Mouse (Mus musculus) MEL (cell line): ENCODE results near the gene Ap3d1. TPM values are rescaled to one million over a fixed set of nuclear protein-coding genes. Genes with fewer than 3 reads are reported as not detected.

Experiments used
- DNase-seq: peaks from one replicate; pipeline ENCODE4 v3.0.0; 2011; ENCODE audit warnings: low read depth, low spot score
- H3K27ac ChIP-seq: 2 replicates; pipeline ENCODE4 v1.5.1; 2012; ENCODE audit warnings: low read depth, mild to moderate bottlenecking, control low read depth, low read length, moderate library complexity; ENCODE audit not compliant: control insufficient read depth
- H3K27me3 ChIP-seq, 2 experiments: fragments of 150-350 bp in 1 of 2; sonication (generic) in 1 of 2; 2 replicates each; pipeline ENCODE4 v1.6.1; 2012; ENCODE audit warnings: low read length in 2 of 2, mild to moderate bottlenecking in 2 of 2, improper control_type of control experiment in 1 of 2, moderate library complexity in 1 of 2; ENCODE audit not compliant: insufficient read depth in 2 of 2, control insufficient read depth in 1 of 2
- H3K36me3 ChIP-seq, 2 experiments: 2 replicates each; pipeline ENCODE4 v1.6.1; 2012 to 2014; ENCODE audit warnings: low read length in 2 of 2, improper control_type of control experiment in 1 of 2, inconsistent platforms in 1 of 2, mild to moderate bottlenecking in 1 of 2; ENCODE audit not compliant: insufficient read depth in 2 of 2, control insufficient read depth in 1 of 2
- H3K4me1 ChIP-seq, 2 experiments: fragments of 150-350 bp in 1 of 2; sonication (generic) in 1 of 2; 2 replicates each; pipeline ENCODE4 v1.6.1; 2012; ENCODE audit warnings: low read length in 2 of 2, improper control_type of control experiment in 1 of 2, mild to moderate bottlenecking in 1 of 2; ENCODE audit not compliant: insufficient read depth in 2 of 2, control insufficient read depth in 1 of 2
- H3K4me3 ChIP-seq, 2 experiments: fragments of 150-350 bp in 1 of 2; sonication (generic) in 1 of 2; 2 replicates each; pipeline ENCODE4 v1.5.1; 2012; ENCODE audit warnings: low read depth in 2 of 2, low read length in 2 of 2, mild to moderate bottlenecking in 2 of 2, moderate library complexity in 2 of 2, control low read depth in 1 of 2, improper control_type of control experiment in 1 of 2; ENCODE audit not compliant: control insufficient read depth in 1 of 2, insufficient read depth in 1 of 2
- H3K79me2 ChIP-seq: 2 replicates; pipeline ENCODE4 v1.6.1; 2012; ENCODE audit warnings: mild to moderate bottlenecking, low read length, moderate library complexity; ENCODE audit not compliant: control insufficient read depth, poor library complexity, insufficient read depth
- H3K9ac ChIP-seq: 2 replicates; pipeline ENCODE4 v1.6.1; 2012; ENCODE audit warnings: low read depth, mild to moderate bottlenecking, control low read depth, low read length, moderate library complexity; ENCODE audit not compliant: control insufficient read depth, poor library complexity, severe bottlenecking
- H3K9me3 ChIP-seq: fragments of 150-350 bp; sonication (generic); replicated peaks from 2 replicates; pipeline ENCODE4 v1.6.1; 2012; ENCODE audit warnings: mild to moderate bottlenecking, low read length, improper control_type of control experiment, moderate library complexity; ENCODE audit not compliant: insufficient read depth
- BHLHE40 ChIP-seq: IDR thresholded peaks from 2 replicates; pipeline ENCODE4 v1.6.1; 2012; ENCODE audit warnings: low read depth, mild to moderate bottlenecking, inconsistent platforms, low read length, improper control_type of control experiment, borderline replicate concordance
- CHD1 ChIP-seq: IDR thresholded peaks from 2 replicates; pipeline ENCODE4 v1.6.1; 2012; ENCODE audit warnings: low read depth, mild to moderate bottlenecking, inconsistent platforms, low read length, improper control_type of control experiment
- CTCF ChIP-seq, 3 experiments: IDR thresholded peaks in 2 of 3; conservative IDR thresholded peaks in 1 of 3; 2 replicates each; pipeline ENCODE4 v1.5.1; 2011 to 2012; ENCODE audit warnings: low read length in 3 of 3, low read depth in 2 of 3, mild to moderate bottlenecking in 2 of 3, improper control_type of control experiment in 1 of 3, inconsistent platforms in 1 of 3, mixed read lengths in 1 of 3, moderate library complexity in 1 of 3; ENCODE audit not compliant: control insufficient read depth in 1 of 3, insufficient read depth in 1 of 3, poor library complexity in 1 of 3, severe bottlenecking in 1 of 3
- E2F4 ChIP-seq: IDR thresholded peaks from 2 replicates; pipeline ENCODE4 v1.6.1; 2011; ENCODE audit warnings: low read depth, low read length, improper control_type of control experiment, borderline replicate concordance
- ELF1 ChIP-seq: IDR thresholded peaks from 2 replicates; pipeline ENCODE4 v1.6.1; 2014; ENCODE audit warnings: low read depth, mild to moderate bottlenecking, inconsistent platforms, low read length, improper control_type of control experiment, moderate library complexity
- EP300 ChIP-seq, 2 experiments: IDR thresholded peaks; 2 replicates each; pipeline ENCODE4 v1.6.1; 2011; ENCODE audit warnings: improper control_type of control experiment in 2 of 2, low read length in 2 of 2, low read depth in 1 of 2, mild to moderate bottlenecking in 1 of 2
- ETS1 ChIP-seq: IDR thresholded peaks from 2 replicates; pipeline ENCODE4 v1.6.1; 2012; ENCODE audit warnings: low read depth, mild to moderate bottlenecking, inconsistent platforms, low read length, improper control_type of control experiment, moderate library complexity
- GABPA ChIP-seq: IDR thresholded peaks from 2 replicates; pipeline ENCODE4 v1.6.1; 2012; ENCODE audit warnings: low read depth, mild to moderate bottlenecking, inconsistent platforms, low read length, improper control_type of control experiment, moderate library complexity
- GATA1 ChIP-seq: IDR thresholded peaks from 2 replicates; pipeline ENCODE4 v1.6.1; 2011; ENCODE audit warnings: low read depth, low read length, improper control_type of control experiment
- JUND ChIP-seq: IDR thresholded peaks from 2 replicates; pipeline ENCODE4 v1.6.1; 2011; ENCODE audit warnings: low read depth, mild to moderate bottlenecking, improper control_type of control experiment, low read length
- KAT2A ChIP-seq: conservative IDR thresholded peaks from 2 replicates; pipeline ENCODE4 v1.6.1; 2012; ENCODE audit warnings: low read depth, low read length, improper control_type of control experiment, inconsistent platforms
- MAFK ChIP-seq: IDR thresholded peaks from 2 replicates; pipeline ENCODE4 v1.6.1; 2011; ENCODE audit warnings: low read depth, mild to moderate bottlenecking, low read length, improper control_type of control experiment, borderline replicate concordance
- MAX ChIP-seq: IDR thresholded peaks from 2 replicates; pipeline ENCODE4 v1.6.1; 2011; ENCODE audit warnings: low read length, improper control_type of control experiment
- MAZ ChIP-seq: IDR thresholded peaks from 2 replicates; pipeline ENCODE4 v1.6.1; 2012; ENCODE audit warnings: low read depth, mild to moderate bottlenecking, inconsistent platforms, low read length, improper control_type of control experiment
- MXI1 ChIP-seq: IDR thresholded peaks from 2 replicates; pipeline ENCODE4 v1.6.1; 2011; ENCODE audit warnings: mild to moderate bottlenecking, low read depth, low read length, improper control_type of control experiment
- MYB ChIP-seq: IDR thresholded peaks from 2 replicates; pipeline ENCODE4 v1.6.1; 2011; ENCODE audit warnings: mild to moderate bottlenecking, low read depth, low read length, improper control_type of control experiment
- MYC ChIP-seq: IDR thresholded peaks from 2 replicates; pipeline ENCODE4 v1.6.1; 2011; ENCODE audit warnings: low read depth, mild to moderate bottlenecking, low read length, improper control_type of control experiment, moderate library complexity
- NELFE ChIP-seq: IDR thresholded peaks from 2 replicates; pipeline ENCODE4 v1.6.1; 2011; ENCODE audit warnings: low read depth, low read length, improper control_type of control experiment
- NRF1 ChIP-seq: IDR thresholded peaks from 2 replicates; pipeline ENCODE4 v1.6.1; 2014; ENCODE audit warnings: low read depth, mild to moderate bottlenecking, inconsistent platforms, low read length, improper control_type of control experiment, moderate library complexity; ENCODE audit not compliant: poor library complexity, insufficient read depth, severe bottlenecking
- POLR2A ChIP-seq, 2 experiments: IDR thresholded peaks; 2 replicates each; pipeline ENCODE4 v1.6.1; 2011 to 2012; ENCODE audit warnings: low read length in 2 of 2, mild to moderate bottlenecking in 2 of 2, control low read depth in 1 of 2, improper control_type of control experiment in 1 of 2, low read depth in 1 of 2, moderate library complexity in 1 of 2; ENCODE audit not compliant: control insufficient read depth in 1 of 2, insufficient read depth in 1 of 2, poor library complexity in 1 of 2
- POLR2AphosphoS2 ChIP-seq: IDR thresholded peaks from 2 replicates; pipeline ENCODE4 v1.6.1; 2011; ENCODE audit warnings: low read length, improper control_type of control experiment
- POLR2AphosphoS5 ChIP-seq: IDR thresholded peaks from 2 replicates; pipeline ENCODE4 v1.6.1; 2012; ENCODE audit warnings: low read depth, borderline replicate concordance, mild to moderate bottlenecking, inconsistent platforms, low read length, moderate library complexity, mixed read lengths
- RAD21 ChIP-seq: IDR thresholded peaks from 2 replicates; pipeline ENCODE4 v1.6.1; 2011; ENCODE audit warnings: mild to moderate bottlenecking, low read depth, low read length, improper control_type of control experiment
- RCOR1 ChIP-seq: IDR thresholded peaks from 2 replicates; pipeline ENCODE4 v1.6.1; 2012; ENCODE audit warnings: low read depth, mild to moderate bottlenecking, inconsistent platforms, low read length, improper control_type of control experiment
- SIN3A ChIP-seq: IDR thresholded peaks from 2 replicates; pipeline ENCODE4 v1.6.1; 2012; ENCODE audit warnings: low read length, improper control_type of control experiment, inconsistent platforms
- SMC3 ChIP-seq: IDR thresholded peaks from 2 replicates; pipeline ENCODE4 v1.6.1; 2011; ENCODE audit warnings: low read depth, low read length, improper control_type of control experiment
- TAL1 ChIP-seq: IDR thresholded peaks from 2 replicates; pipeline ENCODE4 v1.6.1; 2012; ENCODE audit warnings: mild to moderate bottlenecking, inconsistent platforms, low read length, moderate library complexity, mixed read lengths
- TBP ChIP-seq: IDR thresholded peaks from 2 replicates; pipeline ENCODE4 v1.8.0; 2011; ENCODE audit warnings: low read depth, low read length, improper control_type of control experiment
- TCF12 ChIP-seq: IDR thresholded peaks from 2 replicates; pipeline ENCODE4 v1.6.1; 2014; ENCODE audit warnings: low read depth, mild to moderate bottlenecking, inconsistent platforms, low read length, improper control_type of control experiment, moderate library complexity
- USF1 ChIP-seq: IDR thresholded peaks from 2 replicates; pipeline ENCODE4 v1.6.1; 2014; ENCODE audit warnings: low read depth, mild to moderate bottlenecking, inconsistent platforms, low read length, improper control_type of control experiment, moderate library complexity
- USF2 ChIP-seq, 2 experiments: IDR thresholded peaks; 2 replicates each; pipeline ENCODE4 v1.6.1; 2011 to 2012; ENCODE audit warnings: improper control_type of control experiment in 2 of 2, low read length in 2 of 2, borderline replicate concordance in 1 of 2, inconsistent platforms in 1 of 2, low read depth in 1 of 2, mild to moderate bottlenecking in 1 of 2; ENCODE audit not compliant: insufficient read depth in 1 of 2
- ZC3H11A ChIP-seq: IDR thresholded peaks from 2 replicates; pipeline ENCODE4 v1.6.1; 2012; ENCODE audit warnings: low read depth, mild to moderate bottlenecking, inconsistent platforms, low read length, improper control_type of control experiment
- ZKSCAN1 ChIP-seq: IDR thresholded peaks from 2 replicates; pipeline ENCODE4 v1.6.1; 2012; ENCODE audit warnings: low read depth, mild to moderate bottlenecking, inconsistent platforms, low read length, improper control_type of control experiment, moderate library complexity
- ZMIZ1 ChIP-seq: IDR thresholded peaks from 2 replicates; pipeline ENCODE4 v1.6.1; 2012; ENCODE audit warnings: low read depth, mild to moderate bottlenecking, inconsistent platforms, low read length, improper control_type of control experiment, moderate library complexity
- ZNF384 ChIP-seq: IDR thresholded peaks from 2 replicates; pipeline ENCODE4 v1.6.1; 2012; ENCODE audit warnings: low read depth, mild to moderate bottlenecking, inconsistent platforms, low read length, improper control_type of control experiment
- polyA plus RNA-seq, 2 experiments: library from polyadenylated mRNA; stranded (reverse) in 1 of 2; unstranded in 1 of 2; fragments of >175 nt in 1 of 2; fragments of >200 nt in 1 of 2; gene quantifications; 2 replicates each; pipeline versions ENCODE4 v1.2.1 to v1.2.4; 2012; ENCODE audit warnings: low replicate concordance in 2 of 2, low read depth in 1 of 2; ENCODE audit not compliant: insufficient read length in 2 of 2, insufficient read depth in 1 of 2, missing spikeins in 1 of 2
- total RNA-seq: library from RNA; depleted of rRNA; stranded (reverse); fragments of 300-350 nt; gene quantifications from 2 replicates; pipeline ENCODE4 v1.2.3, GENCODE M21; 2012

Gene Ap3d1
- total and polyA plus RNA-seq, 3 experiments: 32.7 to 260 (median 54.5) TPM

- peak; percentile 68 for DNase-seq
- peak overlapping the region; percentile 94 for H3K27ac ChIP-seq
- peaks cover 4% of the 10 kb centered on the region for H3K79me2 ChIP-seq
- peaks cover 40 to 81% of the 10 kb centered on the region in 2 experiments for H3K4me1 ChIP-seq
- peak overlapping the region; percentile 63 for H3K9ac ChIP-seq
- H3K4me3 ChIP-seq: peak overlapping the region; percentile 5 to 13; a peak in 3 of 4 replicates
- H3K9me3 ChIP-seq: no peaks in the 10 kb centered on the region
- peaks cover 0 to 60% of the 10 kb centered on the region in 2 experiments; a peak in 2 of 4 replicates for H3K36me3 ChIP-seq
- H3K27me3 ChIP-seq: no peaks in the 10 kb centered on the region
- no peak for TF ChIP-seq ZMIZ1
- TF ChIP-seq TBP: peak; percentile 85
- TF ChIP-seq CHD1: no peak
- no peak; the same call in 1 of the 2 replicates for TF ChIP-seq MYC
- no peak for TF ChIP-seq ELF1
- peak; percentile 50; the same call in 1 of the 2 replicates for TF ChIP-seq ETS1
- peak; percentile 26; the same call in 1 of the 2 replicates for TF ChIP-seq GATA1
- TF ChIP-seq TCF12: no peak
- peak; percentile 36; the same call in 1 of the 2 replicates for TF ChIP-seq NELFE
- no peak for TF ChIP-seq GABPA
- TF ChIP-seq MAFK: no peak
- no peak for TF ChIP-seq RAD21
- no peak for TF ChIP-seq USF1
- TF ChIP-seq SMC3: no peak
- TF ChIP-seq JUND: no peak
- peak; percentile 49 to 80 for TF ChIP-seq EP300 (IDR thresholded peaks at IDR 0.05; ENCODE audit: low read depth in 1 of 2, low read length in 2 of 2)
- TF ChIP-seq MXI1: 0 out of 2 replicates have a peak, but pooled peaks have one; percentile 30
- no peak for TF ChIP-seq POLR2AphosphoS5
- 0 out of 2 replicates have a peak, but pooled peaks have one; percentile 13 for TF ChIP-seq MAZ
- peak; percentile 57; the same call in 1 of the 2 replicates for TF ChIP-seq SIN3A
- TF ChIP-seq ZC3H11A: no peak
- no peak for TF ChIP-seq ZNF384
- TF ChIP-seq NRF1: no peak
- TF ChIP-seq POLR2A (IDR thresholded peaks at IDR 0.05; ENCODE audit: control insufficient read depth in 1 of 2, insufficient read depth in 1 of 2, low read depth in 1 of 2, low read length in 2 of 2, poor library complexity in 1 of 2): peak in 1 of 2 experiments; percentile 47; a peak in 1 of 4 replicates
- TF ChIP-seq RCOR1: no peak
- no peak for TF ChIP-seq USF2 (IDR thresholded peaks at IDR 0.05; ENCODE audit: borderline replicate concordance in 1 of 2, insufficient read depth in 1 of 2, low read depth in 1 of 2, low read length in 2 of 2)
- TF ChIP-seq POLR2AphosphoS2: no peak
- TF ChIP-seq MYB: peak; percentile 84
- TF ChIP-seq CTCF (IDR thresholded peaks at IDR 0.05 in 2 of 3, conservative IDR thresholded peaks at IDR 0.05 in 1 of 3; ENCODE audit: control insufficient read depth in 1 of 3, insufficient read depth in 1 of 3, low read depth in 2 of 3, low read length in 3 of 3, poor library complexity in 1 of 3, severe bottlenecking in 1 of 3): no peak
- no peak for TF ChIP-seq E2F4
- TF ChIP-seq MAX: no peak
- TF ChIP-seq BHLHE40: 0 out of 2 replicates have a peak, but pooled peaks have one; percentile 21
- no peak for TF ChIP-seq TAL1
- no peak for TF ChIP-seq ZKSCAN1
- TF ChIP-seq KAT2A: no peak
These were observed 45.3 kb downstream of the Ap3d1 start for GRCm38 (mm10) chr10:80696502-80697392.
